Mouse (Mus musculus) leukemia stem cell, adult 10-12 weeks (primary cell): ENCODE data around the gene Snrnp35. TPM values are rescaled to one million over a fixed set of nuclear protein-coding genes. Genes with fewer than 3 reads are reported as not detected.

Source experiments
- polyA plus RNA-seq: library from polyadenylated mRNA; stranded (reverse); fragments of >175 nt; gene quantifications from 2 replicates; pipeline ENCODE4 v1.2.3, GENCODE M21; 2012; ENCODE audit warnings: low replicate concordance

The Snrnp35 gene
- polyA plus RNA-seq = 6.7 and 7.4 TPM in 2 replicates

DNA sequence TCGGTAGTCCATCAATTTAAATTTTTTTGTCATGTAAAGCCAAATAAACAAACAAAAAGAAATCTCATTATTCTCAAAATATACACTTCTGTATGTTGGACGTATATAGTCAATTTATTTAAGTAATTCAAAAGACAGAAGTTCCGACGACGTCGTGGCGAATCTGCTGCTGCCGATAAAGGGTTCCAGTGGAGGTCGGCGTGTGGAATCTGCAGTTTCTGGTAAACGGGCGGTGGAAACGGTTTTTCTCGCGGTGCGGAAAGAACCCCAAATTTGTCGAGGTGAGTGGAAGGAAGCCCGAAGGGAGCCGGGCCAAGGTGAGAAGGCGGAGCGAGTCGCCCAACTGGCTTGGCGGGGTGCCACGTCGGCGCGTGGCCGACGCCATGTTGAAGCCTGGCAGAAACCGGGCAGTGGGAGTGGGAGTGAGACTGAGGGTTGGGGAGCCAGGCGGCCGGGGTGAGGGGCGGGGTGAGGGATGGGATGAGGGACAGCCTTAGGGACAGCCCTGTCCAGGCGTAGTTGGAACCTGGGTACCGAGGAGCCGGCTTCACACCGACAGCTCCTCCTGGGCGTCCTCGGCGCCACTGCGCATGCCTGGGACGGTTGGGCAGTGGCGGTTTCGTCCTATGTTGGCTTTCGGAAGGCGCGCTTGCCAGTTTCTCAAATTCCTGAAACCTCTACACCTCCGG is at the start of gene Snrnp35:
Snrnp35 (plus strand) TSS at position 169 of the 689 bp plus-strand sequence.

DNA sequence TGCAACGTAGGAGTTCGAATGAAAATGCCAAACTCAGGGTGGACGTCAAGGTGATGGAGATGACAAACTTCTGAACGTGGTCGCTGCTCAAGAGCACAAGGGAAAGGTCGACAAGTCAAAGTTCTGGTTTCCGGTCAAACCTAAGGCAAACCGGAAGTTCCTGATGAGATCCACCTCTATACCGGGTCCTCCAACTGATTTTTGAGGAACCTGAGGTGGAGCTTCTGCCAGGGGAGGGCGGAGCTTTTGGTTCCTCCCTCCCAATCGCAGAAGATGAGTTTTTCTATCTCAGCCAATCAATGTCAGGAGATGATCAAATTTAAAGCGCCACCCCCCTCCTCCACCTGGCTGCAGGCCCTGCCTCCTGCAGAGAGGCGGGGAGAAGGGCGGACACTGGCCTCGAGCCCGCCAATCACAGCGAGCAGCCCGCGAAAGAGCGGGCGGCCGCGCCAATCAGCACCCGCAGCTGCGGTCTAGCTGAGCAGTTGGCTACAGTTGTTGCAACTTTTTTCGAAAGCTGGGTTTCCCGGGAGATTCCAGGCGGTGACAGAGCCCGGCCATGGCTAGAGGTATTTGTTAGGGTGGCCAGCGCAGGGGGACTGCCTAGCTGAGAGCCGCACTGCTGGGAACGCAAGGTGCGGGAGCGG is 43.4 kb upstream of the Snrnp35 start, which contains the start of gene Kmt5a:
Kmt5a (plus strand) TSS at position 484 of the 647 bp plus-strand sequence.

DNA sequence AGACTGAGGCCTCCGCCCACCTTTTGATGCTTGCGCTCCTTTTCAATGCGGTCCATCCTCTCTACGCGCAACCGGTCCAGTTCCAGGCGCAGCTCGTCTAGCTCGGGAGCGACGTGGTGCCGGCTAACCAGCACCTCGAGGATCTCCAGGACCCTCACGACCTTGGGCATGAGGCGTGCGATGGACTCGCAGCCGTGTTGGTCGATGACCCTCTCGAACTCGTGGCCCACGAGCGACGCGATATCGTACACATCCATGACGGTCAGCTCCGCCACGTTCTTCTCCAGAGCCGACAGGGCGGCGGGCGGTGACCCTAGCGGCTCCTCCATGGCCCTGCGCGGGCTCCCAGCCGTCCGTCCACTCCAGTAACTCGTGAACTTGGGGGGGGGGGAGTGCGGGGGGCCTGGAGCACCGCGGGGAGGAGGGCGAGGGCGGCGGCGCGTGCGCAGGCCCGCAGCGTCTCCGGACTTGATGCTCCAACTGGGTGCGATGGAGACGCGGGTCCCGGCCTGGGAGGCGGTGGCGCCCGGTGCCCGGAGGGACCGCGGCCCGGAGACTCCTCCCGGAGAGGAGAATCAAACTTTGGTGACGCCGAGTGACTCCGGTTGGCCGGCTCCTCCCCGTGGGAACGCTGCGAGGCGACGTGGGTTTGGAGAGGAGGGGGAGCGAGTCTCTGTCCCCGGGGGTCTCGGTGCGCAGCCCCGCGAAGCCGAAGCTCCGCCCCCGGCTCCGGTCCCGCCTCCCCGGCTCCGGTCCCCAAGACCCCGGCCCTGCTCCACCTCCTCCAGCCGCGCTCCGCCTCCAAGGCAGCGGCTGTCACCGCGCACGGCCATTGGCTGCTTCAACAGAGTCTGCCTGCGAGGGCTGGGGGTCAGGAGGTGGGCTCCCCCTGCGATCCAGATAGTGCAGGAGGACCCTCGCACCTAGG is 48.0 kb downstream of the Snrnp35 start, which contains the start of gene Rilpl1:
Rilpl1 (minus strand) TSS at position 737 of the 928 bp plus-strand sequence.

DNA sequence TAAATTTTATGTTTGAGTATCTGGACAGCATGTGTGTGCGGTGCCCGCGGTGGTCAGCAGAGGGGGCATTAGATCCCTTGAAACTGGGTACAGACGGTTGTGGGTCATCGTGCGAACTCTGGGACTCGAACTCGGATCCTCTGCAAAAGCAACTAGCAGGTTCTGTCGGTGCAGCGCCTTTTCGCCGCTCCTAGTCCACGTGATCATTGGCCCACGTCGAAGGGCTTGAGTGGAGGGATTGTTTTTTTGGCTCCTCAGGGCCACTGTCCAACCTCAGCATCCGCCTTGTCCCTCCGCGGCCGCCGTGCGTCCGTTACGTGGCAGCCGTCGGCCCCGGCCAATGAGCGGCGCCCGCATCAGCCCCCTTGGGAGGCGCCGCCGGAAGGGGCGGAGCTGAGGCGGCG is 57.5 kb downstream of the Snrnp35 start, which contains the start of gene Tmed2:
Tmed2 (plus strand) TSS at position 313 of the 404 bp plus-strand sequence.

Other genes with a start within 250 kb of the Snrnp35 start
- 47.0 and 62.8 TPM in 2 replicates for gene Pitpnm2, start 233.4 kb upstream of the Snrnp35 start, polyA plus RNA-seq
- 7.0 and 12.1 TPM in 2 replicates for gene Mphosph9, start 155.2 kb upstream of the Snrnp35 start, polyA plus RNA-seq
- 1.3 and 5.2 TPM in 2 replicates for gene 2810006K23Rik, start 155.0 kb upstream of the Snrnp35 start, polyA plus RNA-seq
- 211 and 306 TPM in 2 replicates for gene Cdk2ap1, start 120.1 kb upstream of the Snrnp35 start, polyA plus RNA-seq
- 7.6 and 10.7 TPM in 2 replicates for gene Sbno1, start 57.1 kb upstream of the Snrnp35 start, polyA plus RNA-seq
- gene Kmt5a, start 43.2 kb upstream of the Snrnp35 start, polyA plus RNA-seq = 106 and 213 TPM in 2 replicates
- gene Rilpl2, start 4.8 kb upstream of the Snrnp35 start, polyA plus RNA-seq = 18.5 and 24.8 TPM in 2 replicates
- gene Rilpl1, start 48.3 kb downstream of the Snrnp35 start, polyA plus RNA-seq = 2.3 and 6.7 TPM in 2 replicates
- gene Tmed2, start 57.6 kb downstream of the Snrnp35 start, polyA plus RNA-seq = 55.3 and 239 TPM in 2 replicates
- gene Ddx55, start 69.7 kb downstream of the Snrnp35 start, polyA plus RNA-seq = 19.2 and 32.0 TPM in 2 replicates
- 5.5 and 10.5 TPM in 2 replicates for gene Eif2b1, start 96.0 kb downstream of the Snrnp35 start, polyA plus RNA-seq
- gene Gtf2h3, start 96.0 kb downstream of the Snrnp35 start, polyA plus RNA-seq = 1.6 and 6.1 TPM in 2 replicates
- gene Atp6v0a2, start 145.4 kb downstream of the Snrnp35 start, polyA plus RNA-seq = 6.1 and 27.7 TPM in 2 replicates
- gene Dnah10, start 242.0 kb downstream of the Snrnp35 start, polyA plus RNA-seq = 0.02 TPM in 1 of 2 replicates, not detected in the other